Mouse (Mus musculus) thymus, postnatal 14 days (tissue): ENCODE measurements around the gene Yars.
A peak's percentile ranks its signal among the peaks of the same experiment; 100 is the strongest.

Experiments used
- DNase-seq: peaks from one replicate; pipeline ENCODE4 v3.0.0; 2021

Yars gene

DNA sequence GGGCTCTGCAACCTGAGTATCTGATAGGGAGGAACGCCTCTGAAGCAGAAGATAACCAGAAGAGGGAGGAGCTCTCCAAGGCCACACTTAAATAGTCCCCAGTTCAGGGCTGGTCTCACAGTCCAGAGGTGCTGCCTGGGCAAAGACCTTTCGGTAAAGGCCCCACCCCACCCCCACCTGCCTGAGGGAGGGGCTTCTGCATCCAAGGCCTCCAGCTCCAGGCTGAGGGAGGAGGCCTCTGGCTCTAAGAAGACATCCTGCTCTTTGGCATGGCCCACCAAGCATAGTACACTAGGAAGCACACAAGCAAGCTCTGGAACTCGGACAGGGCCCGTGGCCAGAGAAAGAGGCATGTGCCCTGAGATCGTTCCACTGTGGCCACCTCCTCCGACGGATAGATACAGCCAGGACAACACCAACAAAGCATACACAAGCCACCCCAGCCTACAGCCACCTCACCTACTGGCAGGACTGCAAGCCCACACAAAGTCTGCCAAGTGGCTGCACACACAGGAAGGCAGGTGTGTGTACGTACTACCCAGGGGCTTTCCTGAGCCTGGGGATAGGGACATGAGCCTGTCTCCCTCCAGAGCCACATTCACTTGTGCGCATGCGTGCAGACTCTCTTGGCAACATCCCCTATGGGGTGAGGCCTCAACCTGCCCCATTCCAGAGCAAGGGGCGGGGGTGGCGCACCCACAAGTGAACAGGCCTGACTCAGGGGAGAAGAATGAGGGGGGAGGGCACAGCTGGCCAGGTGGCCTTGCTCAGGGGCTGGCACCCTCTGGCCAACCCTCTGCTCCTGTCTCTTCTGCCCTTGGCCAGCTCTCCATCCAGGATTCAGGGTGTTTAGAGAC is 42.3 kb downstream of the Yars start:
- no peak for DNase-seq

- no peak for DNase-seq
Measured at GRCm38 (mm10) chr4:129232561-129233360, 43.2 kb downstream of the Yars start.

- DNase-seq = no peak
Measured at GRCm38 (mm10) chr4:129234488-129234887, 44.9 kb downstream of the Yars start.

GRCm38 (mm10) chr4:129235147-129235546 is 45.6 kb downstream of the Yars start:
- DNase-seq = no peak

DNA sequence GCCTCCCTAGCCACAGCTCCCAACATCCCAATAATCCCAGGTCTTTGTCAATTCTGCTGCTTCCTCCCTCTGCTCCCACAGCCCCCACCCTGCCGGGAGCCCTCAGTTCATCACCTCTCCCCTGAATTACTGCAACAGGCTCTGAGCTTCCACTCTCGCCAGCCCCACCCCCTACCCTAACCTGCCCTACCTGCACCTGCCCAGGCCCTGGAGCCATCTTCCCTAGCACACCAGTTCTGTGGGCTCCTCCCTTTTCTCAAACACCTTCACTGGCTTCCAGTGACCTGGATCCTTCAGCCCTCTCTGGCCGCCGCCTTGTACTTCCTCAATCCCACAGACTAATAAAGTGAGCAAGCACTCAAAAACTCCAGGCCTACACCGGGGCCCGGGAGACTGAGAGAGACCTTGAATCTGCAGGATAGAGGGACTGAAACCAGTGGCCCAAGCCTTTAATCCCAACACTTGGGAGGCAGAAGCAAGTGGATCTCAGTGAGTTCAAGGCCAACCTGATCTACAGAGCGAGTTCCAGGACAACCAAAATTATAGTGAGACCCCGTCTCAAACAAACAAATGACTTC is 46.8 kb downstream of the Yars start:
- no peak for DNase-seq

DNA sequence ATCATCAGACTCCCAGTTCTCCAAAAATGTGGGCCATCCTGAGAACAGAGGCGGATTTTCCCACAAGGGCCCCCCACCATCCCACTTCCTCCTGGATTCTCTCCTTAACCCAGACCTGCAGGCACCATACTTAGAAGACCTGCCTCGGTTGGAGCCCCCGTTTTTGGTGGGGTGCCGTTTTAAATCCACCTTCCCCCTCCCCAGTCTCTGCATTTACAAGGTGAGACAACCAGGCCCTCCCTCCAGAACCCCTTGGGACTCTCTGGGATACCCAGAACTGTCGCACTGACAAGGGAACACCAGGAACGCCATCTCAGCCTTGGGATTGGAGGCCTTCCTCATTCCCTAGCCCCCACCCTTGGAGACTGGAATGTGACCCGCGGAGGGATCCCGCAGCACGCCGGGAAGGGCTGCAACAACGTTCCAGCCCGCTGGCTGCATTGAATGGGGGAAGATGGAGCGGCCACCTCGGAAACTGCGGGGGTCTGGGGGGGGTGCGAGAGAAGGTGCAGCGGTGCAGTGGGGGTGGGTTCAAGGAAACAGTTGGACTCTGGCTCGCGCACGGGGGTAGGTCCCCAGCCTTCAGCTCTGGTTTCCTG is 48.4 kb downstream of the Yars start:
- DNase-seq = no peak

DNA sequence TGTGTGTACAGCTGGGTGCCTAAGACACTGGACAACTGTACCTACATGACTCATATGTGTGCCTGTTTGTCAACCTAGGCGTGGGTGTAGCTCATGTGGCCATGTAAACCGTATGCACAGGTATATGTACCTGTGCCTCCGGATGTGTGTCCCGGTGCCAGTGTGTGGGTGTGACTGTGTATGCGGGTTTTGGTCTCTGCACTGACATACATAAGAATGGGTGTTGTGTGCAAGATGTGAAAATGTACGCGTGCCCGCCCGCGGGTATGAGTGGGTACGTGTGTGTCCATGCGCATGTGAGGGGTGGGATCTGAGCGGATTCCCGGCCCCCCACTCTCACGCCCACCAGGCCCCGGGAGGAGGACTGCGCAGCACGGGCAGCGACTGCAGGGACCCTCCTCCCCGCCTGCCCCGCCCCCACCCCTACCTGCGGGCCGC is 49.0 kb downstream of the Yars start:
- no peak for DNase-seq

DNA sequence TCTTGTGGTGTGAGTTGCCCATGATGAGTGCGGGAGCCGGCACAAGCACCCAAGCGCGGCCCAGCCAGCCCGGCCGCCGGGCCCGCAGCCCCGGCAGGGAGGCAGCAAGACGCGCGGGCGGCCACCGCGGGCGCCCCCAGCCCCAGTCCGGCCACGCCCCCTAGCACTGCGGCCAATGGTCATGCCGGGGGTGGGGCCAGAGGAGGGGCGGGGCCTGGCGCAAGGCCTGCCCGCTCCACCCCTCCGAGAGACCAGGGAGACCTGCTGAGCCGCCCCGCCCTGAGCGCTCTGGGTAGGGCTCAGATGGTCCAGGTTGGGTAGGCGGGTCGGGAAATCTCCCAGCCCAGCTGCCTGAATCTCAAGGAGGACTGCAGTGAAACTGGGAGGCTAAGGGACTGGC is 49.5 kb downstream of the Yars start:
- peak; percentile 44 for DNase-seq

GRCm38 (mm10) chr4:129241898-129242297 is 52.3 kb downstream of the Yars start:
- DNase-seq = no peak

DNA sequence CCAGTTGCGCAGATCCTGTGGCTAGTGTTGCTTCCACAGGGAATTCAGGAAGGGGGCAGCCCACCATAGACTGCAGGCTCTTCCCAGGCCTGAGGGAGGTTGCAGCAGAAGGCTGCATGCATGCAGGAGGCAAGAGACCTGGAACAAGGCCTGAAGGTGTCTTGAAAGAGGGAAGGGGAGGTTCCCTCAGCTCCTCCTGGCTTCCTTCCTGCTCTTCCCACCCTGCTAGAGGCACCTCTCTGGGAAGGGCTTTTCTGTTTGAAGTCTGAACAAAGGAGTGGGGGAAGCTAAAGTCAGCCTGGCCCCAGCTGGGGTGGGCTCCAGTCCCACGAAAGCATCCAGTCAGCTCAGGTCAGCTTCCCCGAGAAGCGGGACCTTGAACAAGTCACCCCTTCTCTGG is 52.8 kb downstream of the Yars start:
- no peak for DNase-seq

DNA sequence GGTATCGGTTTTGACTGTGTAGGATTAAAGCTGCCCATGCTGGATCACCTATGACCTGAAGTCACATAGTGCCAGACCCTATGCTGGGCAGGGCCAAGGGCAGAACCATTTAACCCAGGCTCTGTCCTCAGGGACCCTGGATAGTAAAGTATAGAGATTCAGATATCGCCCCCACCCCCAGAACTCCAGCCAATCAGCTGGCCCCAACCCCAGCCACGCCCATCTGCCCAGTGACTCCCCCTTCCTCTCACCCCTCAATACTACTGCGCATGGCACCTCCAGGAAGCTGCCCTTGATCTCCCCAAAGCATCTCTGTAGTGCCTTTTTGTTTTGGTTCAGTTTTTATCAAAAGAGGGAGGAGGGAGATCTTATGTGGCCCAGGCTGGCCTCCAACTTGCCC is 53.2 kb downstream of the Yars start:
- DNase-seq = peak; percentile 31

- DNase-seq = no peak
Measured at GRCm38 (mm10) chr4:129244802-129245201, 55.2 kb downstream of the Yars start.

GRCm38 (mm10) chr4:129246360-129247301 is 57.1 kb downstream of the Yars start:
- DNase-seq = no peak

- no peak for DNase-seq
Measured at GRCm38 (mm10) chr4:129247381-129248242, 58.1 kb downstream of the Yars start.

DNA sequence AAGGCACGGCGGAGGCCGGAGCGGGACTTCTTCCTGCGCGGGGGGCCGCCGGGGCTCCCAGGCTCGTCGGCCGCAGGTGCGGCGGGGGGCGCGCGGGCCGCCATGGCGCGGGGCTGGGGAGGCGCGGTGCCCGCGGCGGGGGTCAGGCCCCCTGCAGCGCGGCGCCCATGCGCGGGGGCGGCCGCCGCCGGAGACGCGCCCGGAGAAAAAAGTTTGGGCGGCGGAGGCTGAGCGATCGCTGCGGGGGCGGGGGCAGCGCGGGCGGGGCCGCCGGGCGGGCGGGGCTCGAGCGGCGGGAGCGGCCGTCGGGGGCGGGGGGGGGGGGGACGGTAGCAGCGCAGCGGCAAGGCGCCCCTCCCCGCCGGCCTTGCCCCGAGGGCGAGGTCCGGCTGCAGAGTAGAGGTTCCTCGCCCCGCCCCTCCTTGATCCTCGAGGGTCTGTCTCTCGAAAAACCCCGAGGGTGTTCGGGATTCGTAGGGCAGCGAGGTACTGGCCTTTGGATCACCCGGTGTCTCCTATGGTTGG is 58.7 kb downstream of the Yars start:
- peak; percentile 26 for DNase-seq

DNA sequence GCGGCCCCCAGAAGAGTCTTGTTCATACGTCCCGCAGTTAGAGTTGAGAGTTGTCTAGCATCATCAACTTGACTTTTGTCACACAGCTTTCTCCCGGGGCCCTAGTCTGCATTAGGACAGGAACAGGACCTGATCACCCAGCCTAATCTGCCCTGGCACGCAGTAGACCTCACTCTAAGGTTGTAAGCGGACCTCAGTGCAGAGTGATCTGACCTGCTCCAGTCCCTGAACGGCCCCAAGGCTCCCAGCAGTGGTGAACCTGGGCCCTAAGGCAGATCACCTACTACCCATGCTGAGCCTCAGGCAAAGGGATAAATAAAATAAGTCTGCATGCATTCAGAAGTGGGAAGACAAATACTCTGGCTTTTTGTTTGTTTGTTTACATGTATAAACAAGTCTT is 59.7 kb downstream of the Yars start:
- DNase-seq = no peak

GRCm38 (mm10) chr4:129250759-129251481 is 61.4 kb downstream of the Yars start:
- DNase-seq = no peak

DNA sequence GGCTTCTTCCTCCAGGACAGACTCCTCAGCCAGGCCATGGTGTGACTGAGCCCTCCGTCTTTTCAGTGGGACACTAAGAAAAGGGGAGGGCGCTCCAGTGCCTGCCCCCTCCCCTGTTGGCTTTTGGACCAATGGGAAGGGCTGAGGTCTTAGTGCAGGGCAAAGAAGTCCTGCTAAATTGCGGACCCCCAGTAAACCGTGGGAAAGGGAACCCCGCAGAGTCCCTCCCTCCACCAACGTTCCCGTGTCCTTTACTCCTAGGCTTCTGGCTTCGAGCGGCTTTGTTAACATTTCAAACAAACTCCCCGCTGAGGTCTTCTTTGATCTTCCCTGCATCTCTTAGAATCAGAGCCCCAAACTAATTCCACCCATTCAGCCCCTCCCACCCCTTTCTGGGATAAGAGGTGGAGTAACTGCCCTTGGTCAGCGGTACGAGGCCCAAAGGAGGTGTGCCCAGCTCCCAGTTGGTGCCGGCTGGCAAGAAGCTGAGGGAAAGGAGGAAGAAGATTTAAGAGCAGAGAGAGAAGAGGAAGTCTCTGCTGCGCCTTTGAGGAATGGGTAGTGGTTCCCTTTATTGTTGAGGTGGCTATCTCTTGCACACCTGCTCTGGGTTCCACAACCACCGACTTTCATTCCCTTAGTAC is 62.0 kb downstream of the Yars start:
- no peak for DNase-seq

GRCm38 (mm10) chr4:129252492-129252891 is 62.9 kb downstream of the Yars start:
- no peak for DNase-seq

DNA sequence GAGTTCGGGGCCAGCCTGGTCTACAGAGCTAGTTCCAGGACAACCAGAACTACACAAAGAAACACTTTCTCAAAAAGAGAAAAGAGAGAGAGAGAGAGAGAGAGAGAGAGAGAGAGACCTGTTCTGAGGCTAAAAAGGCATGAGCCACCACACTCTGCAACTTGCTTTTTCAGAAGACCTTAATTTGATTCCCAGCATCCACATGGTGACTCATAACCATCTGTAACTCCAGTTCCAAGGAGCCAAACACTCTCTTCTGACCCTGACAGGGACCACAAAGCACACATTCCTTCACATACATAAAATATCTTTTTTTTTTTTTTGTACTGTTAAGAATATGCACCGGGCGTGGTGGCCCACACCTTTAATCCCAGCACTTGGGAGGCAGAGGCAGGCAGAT is 65.0 kb downstream of the Yars start:
- no peak for DNase-seq
